Mouse (Mus musculus): ENCODE results near the gene Nmt1. TPM values are rescaled to one million over a fixed set of nuclear protein-coding genes. Genes with fewer than 3 reads are reported as not detected.
A peak's percentile ranks its signal among the peaks of the same experiment; 100 is the strongest.

Nmt1 gene
- total and polyA plus RNA-seq, 2 experiments from 2014 or later: 46.6 to 47.6 TPM

- H3K27me3 ChIP-seq (ENCODE audit: control insufficient read depth, insufficient read depth, low read length): peaks cover 24% of the 10 kb centered on the region
- TF ChIP-seq CTCF (IDR thresholded peaks at IDR 0.05; ENCODE audit: low read depth): no peak
- TF ChIP-seq EP300 (IDR thresholded peaks at IDR 0.05; ENCODE audit: low read depth): no peak
- H3K4me1 ChIP-seq (ENCODE audit: control insufficient read depth, insufficient read depth): peaks cover 23% of the 10 kb centered on the region; the same call in 1 of the 2 replicates
- no peaks in the 10 kb centered on the region for H3K9me3 ChIP-seq (replicated peaks; ENCODE audit: control insufficient read depth, low read length)
- peaks cover 13% of the 10 kb centered on the region for H3K36me3 ChIP-seq (replicated peaks; ENCODE audit: control insufficient read depth, insufficient read depth, low read length)
- no peak for ATAC-seq (ENCODE audit: insufficient read depth, low read depth)
- H3K27ac ChIP-seq (ENCODE audit: low read depth): no peak overlapping the region
- no peak overlapping the region for H3K4me3 ChIP-seq (ENCODE audit: low read depth, low read length)
- 94% methylated on average over 18 of the region's 18 CpGs for WGBS
- DNase-seq (ENCODE audit: low spot score): no peak
- no peak overlapping the region for H3K4me2 ChIP-seq (ENCODE audit: low read depth, low read length)
- no peak overlapping the region for H3K9ac ChIP-seq (replicated peaks; ENCODE audit: low read depth, low read length)
Measured at GRCm38 (mm10) chr11:102994952-102995351, 33.0 kb upstream of the Nmt1 start.

GRCm38 (mm10) chr11:102996385-102996784 lies 31.6 kb upstream of the Nmt1 start:
- Histone ChIP-seq H3K4me1 (ENCODE audit: control insufficient read depth, insufficient read depth) (peaks cover 20% of the 10 kb centered on the region; the same call in 1 of the 2 replicates), H3K9me3 (replicated peaks; ENCODE audit: control insufficient read depth, low read length) (no peaks in the 10 kb centered on the region), H3K27me3 (ENCODE audit: control insufficient read depth, insufficient read depth, low read length) (peaks cover 12% of the 10 kb centered on the region), H3K4me2 (ENCODE audit: low read depth, low read length) (no peak overlapping the region), H3K9ac (replicated peaks; ENCODE audit: low read depth, low read length) (no peak overlapping the region), H3K4me3 (ENCODE audit: low read depth, low read length) (no peak overlapping the region), H3K27ac (ENCODE audit: low read depth) (no peak overlapping the region), H3K36me3 (replicated peaks; ENCODE audit: control insufficient read depth, insufficient read depth, low read length) (peaks cover 13% of the 10 kb centered on the region)
- DNase-seq (ENCODE audit: low spot score): no peak
- TF ChIP-seq EP300 (IDR thresholded peaks at IDR 0.05; ENCODE audit: low read depth) (no peak), CTCF (IDR thresholded peaks at IDR 0.05; ENCODE audit: low read depth) (no peak)
- 74% methylated on average over 7 of the region's 7 CpGs for WGBS
- ATAC-seq (ENCODE audit: insufficient read depth, low read depth): no peak

DNA sequence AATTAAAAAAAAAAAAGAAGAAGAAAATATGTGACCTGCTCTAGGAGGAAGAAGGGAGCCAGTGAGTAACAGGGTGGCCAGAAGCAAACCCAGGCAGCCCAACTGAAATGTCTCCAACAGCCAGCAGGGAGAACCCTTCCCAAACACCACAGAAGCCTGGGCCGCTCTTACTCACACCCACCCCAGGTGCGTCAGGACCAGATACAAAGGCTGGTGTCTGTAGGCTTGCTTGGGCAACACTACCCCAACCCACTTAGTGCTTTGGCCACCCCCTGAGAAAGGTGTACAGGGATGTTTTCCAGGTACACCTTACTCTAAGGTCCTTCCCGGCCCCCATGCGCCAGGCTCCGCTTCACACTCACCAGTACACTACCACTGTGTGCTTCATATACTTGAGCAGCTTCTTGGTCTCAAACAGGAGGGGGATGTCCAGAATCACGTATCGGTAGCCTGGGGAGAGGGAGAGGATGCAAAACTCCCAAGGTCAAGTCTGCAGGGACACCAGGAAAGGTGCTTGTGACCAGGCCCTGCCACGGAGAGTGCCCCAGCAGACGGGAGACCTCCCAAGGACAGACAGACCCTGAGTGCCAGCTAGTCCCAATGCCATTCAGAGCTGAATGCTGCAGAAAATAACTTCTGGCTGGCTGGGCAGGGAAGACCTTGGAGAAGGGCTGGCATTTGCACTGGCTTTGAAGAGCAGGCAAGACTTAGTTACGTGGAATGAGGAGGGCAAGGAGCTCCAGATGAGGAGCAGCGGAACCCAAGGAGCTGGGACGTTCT lies 30.8 kb upstream of the Nmt1 start:
- no peaks in the 10 kb centered on the region for H3K9me3 ChIP-seq (replicated peaks; ENCODE audit: control insufficient read depth, low read length)
- H3K36me3 ChIP-seq (replicated peaks; ENCODE audit: control insufficient read depth, insufficient read depth, low read length): peaks cover 13% of the 10 kb centered on the region
- no peak overlapping the region for H3K9ac ChIP-seq (replicated peaks; ENCODE audit: low read depth, low read length)
- H3K4me2 ChIP-seq (ENCODE audit: low read depth, low read length): no peak overlapping the region
- DNase-seq (ENCODE audit: low spot score) (no peak), ATAC-seq (ENCODE audit: insufficient read depth, low read depth) (no peak)
- H3K27ac ChIP-seq (ENCODE audit: low read depth): no peak overlapping the region
- H3K4me1 ChIP-seq (ENCODE audit: control insufficient read depth, insufficient read depth): peaks cover 20% of the 10 kb centered on the region; the same call in 1 of the 2 replicates
- no peak for TF ChIP-seq EP300 (IDR thresholded peaks at IDR 0.05; ENCODE audit: low read depth)
- no peak for TF ChIP-seq CTCF (IDR thresholded peaks at IDR 0.05; ENCODE audit: low read depth)
- peaks cover 4% of the 10 kb centered on the region for H3K27me3 ChIP-seq (ENCODE audit: control insufficient read depth, insufficient read depth, low read length)
- no peak overlapping the region for H3K4me3 ChIP-seq (ENCODE audit: low read depth, low read length)
- 83% methylated on average over 12 of the region's 12 CpGs for WGBS

DNA sequence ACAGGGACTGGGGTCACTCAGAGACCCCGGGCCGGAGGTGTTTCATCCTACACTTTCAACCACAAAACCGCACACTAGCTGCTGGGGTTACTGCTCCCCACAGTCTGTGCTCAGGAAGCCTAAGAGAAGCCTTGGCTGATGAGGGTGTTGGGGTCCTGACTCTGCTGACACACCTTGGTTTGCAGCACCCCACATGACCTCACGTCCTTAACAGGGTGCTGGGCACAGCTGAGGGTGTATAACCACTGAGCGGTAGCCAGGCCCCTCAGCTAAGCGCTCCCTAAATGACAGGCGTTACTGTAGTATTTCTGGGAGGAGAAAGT lies 29.8 kb upstream of the Nmt1 start:
- ATAC-seq (ENCODE audit: insufficient read depth, low read depth) (no peak; the same call in 1 of the 2 replicates), DNase-seq (ENCODE audit: low spot score) (no peak)
- Histone ChIP-seq H3K4me2 (ENCODE audit: low read depth, low read length) (peak overlapping the region; percentile 21; the same call in 1 of the 2 replicates), H3K27me3 (ENCODE audit: control insufficient read depth, insufficient read depth, low read length) (no peaks in the 10 kb centered on the region), H3K9ac (replicated peaks; ENCODE audit: low read depth, low read length) (0 out of 2 replicates have a peak overlapping the region, but pooled peaks have one; percentile 18), H3K27ac (ENCODE audit: low read depth) (peak overlapping the region; percentile 76), H3K4me1 (ENCODE audit: control insufficient read depth, insufficient read depth) (peaks cover 20% of the 10 kb centered on the region; the same call in 1 of the 2 replicates), H3K9me3 (replicated peaks; ENCODE audit: control insufficient read depth, low read length) (no peaks in the 10 kb centered on the region), H3K4me3 (ENCODE audit: low read depth, low read length) (no peak overlapping the region), H3K36me3 (replicated peaks; ENCODE audit: control insufficient read depth, insufficient read depth, low read length) (peaks cover 13% of the 10 kb centered on the region)
- WGBS: 67% methylated on average over 7 of the region's 7 CpGs
- TF ChIP-seq CTCF (IDR thresholded peaks at IDR 0.05; ENCODE audit: low read depth): no peak
- TF ChIP-seq EP300 (IDR thresholded peaks at IDR 0.05; ENCODE audit: low read depth): no peak

DNA sequence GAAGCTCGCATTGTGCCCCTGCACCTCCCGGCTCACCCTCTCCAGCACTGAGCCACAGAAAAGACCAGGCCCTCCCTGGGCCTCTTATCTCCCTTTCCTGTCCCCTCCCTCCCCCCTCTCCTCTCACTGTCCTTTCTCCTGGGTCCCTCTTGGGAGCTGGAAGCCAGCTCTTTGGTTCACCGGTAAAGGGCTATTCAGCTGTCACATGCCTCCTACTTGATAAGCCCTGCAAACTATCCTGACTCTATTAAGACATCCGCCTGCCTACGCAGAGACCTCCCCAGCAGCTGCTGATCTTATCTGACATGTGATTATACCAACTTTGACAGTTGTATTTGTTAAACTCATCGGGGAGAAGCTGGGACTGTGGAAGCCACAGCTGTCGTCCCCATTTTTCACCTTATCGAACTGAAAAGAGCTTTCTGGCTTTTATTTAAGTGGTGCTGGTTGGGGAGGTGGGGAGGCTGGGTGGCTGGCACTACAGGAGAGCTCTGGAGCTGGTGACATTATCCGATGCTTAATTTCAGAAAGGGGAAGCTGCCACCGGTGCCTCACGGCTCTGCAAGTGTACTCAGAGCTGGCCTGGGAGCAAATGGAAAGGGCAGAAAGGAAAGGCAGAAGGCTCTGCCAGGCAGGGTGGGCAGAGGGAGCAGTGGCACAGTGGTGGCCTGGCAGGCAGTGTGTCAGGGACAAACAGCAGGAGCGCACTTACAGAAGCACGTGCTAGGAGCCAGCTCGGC lies 29.2 kb upstream of the Nmt1 start:
- TF ChIP-seq EP300 (IDR thresholded peaks at IDR 0.05; ENCODE audit: low read depth): no peak
- no peak for TF ChIP-seq CTCF (IDR thresholded peaks at IDR 0.05; ENCODE audit: low read depth)
- Histone ChIP-seq H3K36me3 (replicated peaks; ENCODE audit: control insufficient read depth, insufficient read depth, low read length) (peaks cover 13% of the 10 kb centered on the region), H3K4me3 (ENCODE audit: low read depth, low read length) (no peak overlapping the region), H3K27ac (ENCODE audit: low read depth) (peak overlapping the region; percentile 76), H3K4me1 (ENCODE audit: control insufficient read depth, insufficient read depth) (peaks cover 20% of the 10 kb centered on the region; the same call in 1 of the 2 replicates), H3K27me3 (ENCODE audit: control insufficient read depth, insufficient read depth, low read length) (no peaks in the 10 kb centered on the region), H3K9me3 (replicated peaks; ENCODE audit: control insufficient read depth, low read length) (no peaks in the 10 kb centered on the region), H3K9ac (replicated peaks; ENCODE audit: low read depth, low read length) (0 out of 2 replicates have a peak overlapping the region, but pooled peaks have one; percentile 18), H3K4me2 (ENCODE audit: low read depth, low read length) (peak overlapping the region; percentile 21; the same call in 1 of the 2 replicates)
- ATAC-seq (ENCODE audit: insufficient read depth, low read depth): peak; percentile 58
- WGBS: 13% methylated on average over 14 of the region's 14 CpGs
- DNase-seq (ENCODE audit: low spot score): peak; percentile 61
